Mouse (Mus musculus) liver, embryonic 14.5 days (tissue): Measurements from ENCODE around the gene Ncam1. TPM values are rescaled to one million over a fixed set of nuclear protein-coding genes. Genes with fewer than 3 reads are reported as not detected.

Source experiments
- ATAC-seq: fragments of 200-750 bp; cut with Nextera tagmentation; 2 replicates; pipeline ENCODE4 v1.8.0; 2017; ENCODE audit warnings: moderate number of reproducible peaks, mild to moderate bottlenecking, moderate library complexity; ENCODE audit not compliant: insufficient read depth
- DNase-seq, 3 experiments: peaks; one replicate each; pipeline ENCODE4 v3.0.0-alpha.2; 2012 to 2013; ENCODE audit warnings: low read depth in 3 of 3, low spot score in 3 of 3
- H3K27ac ChIP-seq: fragments of 300-500 bp; sonication (generic); 2 replicates; pipeline ENCODE4 v1.5.1; 2014; ENCODE audit warnings: moderate library complexity, mild to moderate bottlenecking, control low read depth, inconsistent platforms
- H3K27me3 ChIP-seq: fragments of 300-500 bp; sonication (generic); 2 replicates; pipeline ENCODE4 v1.6.1; 2014; ENCODE audit warnings: mild to moderate bottlenecking, low read length, moderate library complexity; ENCODE audit not compliant: control insufficient read depth, insufficient read depth
- H3K36me3 ChIP-seq: fragments of 300-500 bp; sonication (generic); replicated peaks from 2 replicates; pipeline ENCODE4 v1.6.1; 2014; ENCODE audit warnings: low read depth; ENCODE audit not compliant: control insufficient read depth, insufficient read depth
- H3K4me1 ChIP-seq, 2 experiments: fragments of 200-500 bp in 1 of 2; fragments of 300-500 bp in 1 of 2; sonication (generic) in 1 of 2; replicated peaks; 2 replicates each; pipeline ENCODE4 v1.6.1; 2012 to 2014; ENCODE audit warnings: antibody characterized with exemption in 1 of 2, inconsistent platforms in 1 of 2, low read length in 1 of 2; ENCODE audit not compliant: control insufficient read depth in 2 of 2, insufficient read depth in 2 of 2
- H3K4me2 ChIP-seq: fragments of 300-500 bp; sonication (generic); 2 replicates; pipeline ENCODE4 v1.6.1; 2014; ENCODE audit warnings: low read depth, mild to moderate bottlenecking, control low read depth, moderate library complexity
- H3K4me3 ChIP-seq, 2 experiments: fragments of 200-500 bp in 1 of 2; fragments of 300-500 bp in 1 of 2; sonication (generic) in 1 of 2; 2 replicates each; pipeline ENCODE4 v1.5.1; 2012 to 2014; ENCODE audit warnings: low read depth in 2 of 2, low read length in 2 of 2, mild to moderate bottlenecking in 2 of 2, control low read depth in 1 of 2, inconsistent platforms in 1 of 2, moderate library complexity in 1 of 2; ENCODE audit not compliant: insufficient read depth in 1 of 2
- H3K9ac ChIP-seq: fragments of 300-500 bp; sonication (generic); replicated peaks from 2 replicates; pipeline ENCODE4 v1.6.1; 2014; ENCODE audit warnings: mild to moderate bottlenecking, control low read depth, moderate library complexity
- H3K9me3 ChIP-seq: fragments of 300-500 bp; sonication (generic); 2 replicates; pipeline ENCODE4 v1.6.1; 2016; ENCODE audit warnings: low read length, mixed read lengths; ENCODE audit not compliant: control insufficient read depth
- CTCF ChIP-seq: IDR thresholded peaks from 2 replicates; pipeline ENCODE4 v1.5.1; 2016; ENCODE audit warnings: antibody characterized with exemption, low read depth, control low read depth
- EP300 ChIP-seq: IDR thresholded peaks from 2 replicates; pipeline ENCODE4 v1.6.1; 2016; ENCODE audit warnings: antibody characterized with exemption, low read depth
- whole genome bisulfite sequencing: fragments of 180-500 bp; shearing (Covaris S2); extraction: QIAGEN DNeasy Blood & Tissue Kit; methylation state at CpG from one replicate; pipeline ENCODE4 v1.1.7; 2014; ENCODE audit not compliant: insufficient replicate concordance; 5-methylcytosine and 5-hydroxymethylcytosine counted together
- polyA plus RNA-seq, 2 experiments: library from polyadenylated mRNA; depleted of rRNA in 1 of 2; stranded (reverse) in 1 of 2; unstranded in 1 of 2; fragments of >200 nt; fragmentation: Nextera tagmentation in 1 of 2; extraction: Ambion mirVana in 1 of 2; gene quantifications; 2 replicates each; pipeline versions ENCODE4 v1.2.1 to v1.2.3; 2012 to 2014

The Ncam1 gene
- polyA plus RNA-seq, 2 experiments: 0.60 to 1.9 TPM

DNA sequence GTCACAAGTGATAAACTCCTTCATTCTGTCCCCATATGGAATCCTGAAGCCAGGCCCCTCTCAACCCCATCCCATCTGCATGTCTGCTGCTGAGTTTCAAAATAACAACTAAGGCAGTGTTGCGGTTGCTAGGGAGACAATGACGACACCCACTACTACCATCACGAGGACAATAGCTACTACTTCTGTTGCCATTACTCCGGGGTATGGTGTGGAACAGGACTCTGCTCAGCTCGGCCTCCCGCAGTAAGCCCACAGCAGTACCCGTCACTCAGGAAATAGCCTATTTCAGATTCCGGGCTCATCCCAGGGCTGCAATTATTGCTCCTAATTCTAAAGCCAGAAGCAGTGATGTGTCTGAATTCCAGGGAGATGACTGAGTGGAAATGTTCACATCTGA is 70.5 kb downstream of the Ncam1 start:
- no peak overlapping the region for H3K9ac ChIP-seq
- no peaks in the 10 kb centered on the region for H3K27me3 ChIP-seq
- WGBS: 49% methylated on average over 8 of the region's 8 CpGs
- no peaks in the 10 kb centered on the region for H3K36me3 ChIP-seq
- no peak overlapping the region for H3K4me2 ChIP-seq
- no peak for TF ChIP-seq EP300
- TF ChIP-seq CTCF: no peak
- ATAC-seq (no peak), DNase-seq (no peak)
- H3K9me3 ChIP-seq: no peaks in the 10 kb centered on the region
- H3K27ac ChIP-seq: no peak overlapping the region
- no peaks in the 10 kb centered on the region for H3K4me1 ChIP-seq
- H3K4me3 ChIP-seq: no peak overlapping the region

DNA sequence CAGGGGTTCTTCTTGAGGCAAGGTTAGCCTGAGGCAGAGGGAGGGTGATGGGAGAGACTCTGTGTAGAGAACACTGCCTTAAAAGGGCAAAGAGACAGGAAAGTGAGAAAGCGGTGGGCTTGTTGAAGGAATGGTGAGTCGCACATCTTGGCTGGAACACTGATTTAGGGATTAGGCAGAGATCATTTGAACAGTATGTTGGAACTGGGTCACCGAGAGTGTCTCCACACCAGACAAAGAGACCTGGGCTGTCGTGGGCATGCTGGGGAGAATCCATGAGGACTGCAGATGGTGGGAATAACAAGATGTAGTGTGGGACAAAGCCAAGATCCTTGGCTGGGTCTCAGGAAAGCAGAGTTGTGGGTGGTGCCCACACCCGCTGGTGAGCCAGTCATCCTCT is 76.0 kb downstream of the Ncam1 start:
- TF ChIP-seq CTCF: no peak
- TF ChIP-seq EP300: no peak

DNA sequence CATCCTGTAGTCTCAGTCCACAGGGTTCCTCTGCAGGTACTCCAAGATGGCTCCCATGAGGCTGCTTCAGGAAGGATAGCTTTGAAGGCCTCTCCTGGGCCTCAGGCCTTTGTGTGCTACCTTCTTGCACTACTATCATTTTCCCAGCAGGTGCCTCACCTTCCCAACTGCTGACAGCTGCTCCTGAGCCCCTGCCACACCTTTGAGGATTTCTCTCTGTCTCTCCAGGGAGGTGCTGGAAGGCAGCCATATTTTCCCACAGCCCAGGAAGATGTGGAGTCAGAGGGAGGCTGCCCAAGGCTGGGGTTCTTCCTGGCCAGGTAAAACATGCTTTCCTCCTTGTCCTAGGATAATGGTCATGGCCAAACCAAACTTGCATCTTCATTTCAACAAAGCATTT is 83.6 kb downstream of the Ncam1 start:
- TF ChIP-seq CTCF: no peak
- no peak for TF ChIP-seq EP300
- no peak overlapping the region for H3K4me2 ChIP-seq

More for the DNA sequence above, 76.0 kb downstream of the Ncam1 start:
- DNase-seq: no peak
- ATAC-seq: no peak
- H3K9me3 ChIP-seq: no peaks in the 10 kb centered on the region
- no peak overlapping the region for H3K9ac ChIP-seq
- no peaks in the 10 kb centered on the region for H3K4me1 ChIP-seq
- no peak overlapping the region for H3K27ac ChIP-seq
- WGBS: 62% methylated on average over 5 of the region's 5 CpGs
- H3K36me3 ChIP-seq: no peaks in the 10 kb centered on the region
- no peaks in the 10 kb centered on the region for H3K27me3 ChIP-seq
- H3K4me3 ChIP-seq: no peak overlapping the region
- H3K4me2 ChIP-seq: no peak overlapping the region

DNA sequence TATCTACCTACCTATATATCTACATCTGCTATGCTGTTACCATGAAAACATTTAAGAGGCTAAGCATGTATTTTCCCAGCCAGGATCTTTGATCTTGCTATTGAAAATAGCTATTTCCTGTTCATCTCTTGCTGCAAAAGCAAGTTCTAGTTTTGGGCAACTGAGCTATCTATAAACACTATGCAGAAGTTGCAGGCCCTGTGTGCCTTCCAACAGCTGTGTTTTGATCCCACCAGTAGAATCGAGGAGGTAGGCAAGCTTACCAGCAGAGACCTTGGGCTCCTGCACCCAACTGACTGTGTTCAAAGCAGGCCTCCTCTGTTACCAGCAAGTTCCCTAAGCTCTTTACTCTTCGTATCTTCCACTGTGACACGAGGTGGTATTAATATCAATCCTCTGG is 84.6 kb downstream of the Ncam1 start:
- no peak for TF ChIP-seq EP300
- TF ChIP-seq CTCF: no peak
- Histone ChIP-seq H3K27me3 (no peaks in the 10 kb centered on the region), H3K4me3 (no peak overlapping the region), H3K9ac (no peak overlapping the region), H3K36me3 (no peaks in the 10 kb centered on the region), H3K27ac (no peak overlapping the region), H3K4me1 (no peaks in the 10 kb centered on the region), H3K4me2 (no peak overlapping the region), H3K9me3 (no peaks in the 10 kb centered on the region)
- ATAC-seq: no peak
- WGBS: 40% methylated on average over 3 of the region's 3 CpGs
- no peak for DNase-seq

More for the DNA sequence above, 83.6 kb downstream of the Ncam1 start:
- no peaks in the 10 kb centered on the region for H3K4me1 ChIP-seq
- no peaks in the 10 kb centered on the region for H3K27me3 ChIP-seq
- H3K4me3 ChIP-seq: no peak overlapping the region
- no peak for ATAC-seq
- DNase-seq: no peak
- H3K27ac ChIP-seq: no peak overlapping the region
- no peaks in the 10 kb centered on the region for H3K9me3 ChIP-seq
- no peaks in the 10 kb centered on the region for H3K36me3 ChIP-seq
- no peak overlapping the region for H3K9ac ChIP-seq

DNA sequence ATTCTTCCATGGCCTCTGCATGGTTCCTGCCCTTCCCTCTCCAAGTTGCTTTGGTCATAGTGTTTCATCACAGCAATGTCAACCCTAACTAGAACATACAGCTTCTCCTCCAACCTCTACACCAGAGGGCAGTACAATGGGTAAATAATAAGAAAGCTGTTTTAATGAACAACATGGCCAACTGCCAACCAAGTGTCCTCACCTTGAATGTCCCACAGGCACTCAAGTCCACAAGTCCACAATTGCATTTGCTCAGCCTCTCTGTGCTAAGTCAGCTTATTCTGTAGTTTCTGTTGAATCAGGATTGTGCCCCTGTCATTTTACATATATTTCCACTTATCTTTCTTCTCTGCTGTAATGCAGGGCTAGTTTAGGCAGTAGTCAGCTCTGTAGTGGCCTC is 91.1 kb downstream of the Ncam1 start:
- Histone ChIP-seq H3K9ac (no peak overlapping the region), H3K27me3 (no peaks in the 10 kb centered on the region), H3K9me3 (no peaks in the 10 kb centered on the region), H3K4me1 (no peaks in the 10 kb centered on the region), H3K36me3 (no peaks in the 10 kb centered on the region), H3K4me3 (no peak overlapping the region), H3K27ac (no peak overlapping the region), H3K4me2 (no peak overlapping the region)
- no peak for ATAC-seq
- no peak for DNase-seq
- TF ChIP-seq EP300 (no peak), CTCF (no peak)
